Mouse (Mus musculus) gastrocnemius, postnatal 25 days (tissue): ENCODE results near the gene Anxa2. TPM values are rescaled to one million over a fixed set of nuclear protein-coding genes. Genes with fewer than 3 reads are reported as not detected.

Experiments
- DNase-seq: peaks from one replicate; pipeline ENCODE4 v3.0.0; 2022
- long read RNA-seq, 2 experiments: library from polyadenylated mRNA; stranded (forward); transcript quantifications; one replicate each; pipeline ENCODE4 v2.0.0; 2021
- total RNA-seq, 2 experiments: library from RNA; stranded (reverse); gene quantifications; 1 replicate in 1 of 2; 2 replicates in 1 of 2; pipeline ENCODE4 v1.2.3; 2021

Gene Anxa2
- total RNA-seq = 10 to 100 TPM; 52.8 to 74.7 TPM
- long read RNA-seq, experiment 1, transcript Anxa2-201 (13 exons, 1,447 nt) = major isoform, 70 of 79 reads
- long read RNA-seq, experiment 1, partial matches to known transcripts = 8 of 79 reads
- long read RNA-seq, experiment 1, other reads (novel, unspliced or antisense) = 1 of 79 reads
- long read RNA-seq, experiment 2, transcript Anxa2-201 (13 exons, 1,447 nt) = major isoform, 86 of 99 reads
- long read RNA-seq, experiment 2, partial matches to known transcripts = 7 of 99 reads
- long read RNA-seq, experiment 2, other reads (novel, unspliced or antisense) = 6 of 99 reads

DNA sequence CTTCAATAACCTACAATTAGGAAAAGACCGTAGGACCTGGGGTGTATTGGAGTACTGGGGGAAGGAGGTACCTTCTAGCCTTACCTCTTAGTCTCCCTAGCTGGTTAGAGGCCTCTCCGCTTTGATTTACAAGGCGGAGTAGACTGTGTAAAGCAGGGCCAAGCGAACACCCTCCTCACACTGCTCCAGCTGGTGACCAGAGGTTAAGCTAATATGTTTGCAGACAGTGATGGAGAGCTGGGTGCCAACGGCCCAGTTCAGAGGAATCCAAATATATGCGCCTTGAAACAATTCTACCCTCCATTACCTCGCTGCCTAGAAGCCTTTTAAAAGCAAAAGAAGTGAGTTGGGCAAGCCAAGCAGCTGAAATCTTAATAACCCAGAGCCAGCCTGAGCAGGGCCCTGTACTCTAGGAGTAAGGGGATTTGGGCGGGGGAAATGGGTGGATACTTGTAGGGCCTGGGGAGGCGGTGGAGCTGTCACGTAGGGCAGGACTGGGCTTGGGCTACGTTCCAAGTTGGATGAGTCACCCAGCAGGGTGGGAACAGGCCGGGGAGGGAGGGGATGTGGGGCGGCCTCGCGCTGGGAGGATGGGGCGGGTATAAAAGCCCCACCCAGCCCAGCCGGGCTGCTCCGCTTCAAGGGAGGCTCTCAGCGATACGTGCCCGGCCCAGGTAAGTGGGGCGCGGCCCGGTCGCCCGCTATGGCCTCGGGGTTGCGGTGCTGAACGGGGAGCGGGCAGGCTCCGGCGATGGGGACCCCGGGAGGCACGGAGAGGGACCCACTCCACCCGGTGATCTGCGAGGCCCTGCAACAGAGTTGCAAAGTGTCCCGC lies at the start of gene Anxa2:
TSS of gene Anxa2 (plus strand) at position 555 of the 835 bp plus-strand sequence.
- DNase-seq = peak; percentile 90

DNA sequence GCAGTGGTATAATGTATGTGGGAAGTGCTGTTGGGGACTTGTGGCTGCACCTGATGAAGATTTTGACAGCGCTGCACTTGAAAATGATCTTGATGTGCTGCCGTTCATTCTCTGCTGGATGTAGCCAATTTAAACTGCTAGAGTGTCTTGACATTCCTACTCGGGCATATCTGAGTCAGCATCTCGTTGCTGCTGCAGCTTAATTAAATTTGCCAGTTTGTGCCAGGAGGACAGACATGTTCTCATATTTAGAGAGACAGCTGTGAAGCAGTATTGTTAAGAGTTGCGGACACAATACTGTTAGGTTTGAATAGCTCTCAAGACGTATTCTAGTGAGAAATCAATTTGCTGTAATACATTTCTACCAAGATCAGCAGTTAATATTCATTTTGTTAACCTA lies 48.7 kb upstream of the Anxa2 start:
- no peak for DNase-seq

- no peak for DNase-seq
These were observed 33.9 kb upstream of the Anxa2 start for GRCm38 (mm10) chr9:69419476-69419875.

- DNase-seq = no peak
These were observed 22.9 kb upstream of the Anxa2 start for GRCm38 (mm10) chr9:69430531-69430930.

DNA sequence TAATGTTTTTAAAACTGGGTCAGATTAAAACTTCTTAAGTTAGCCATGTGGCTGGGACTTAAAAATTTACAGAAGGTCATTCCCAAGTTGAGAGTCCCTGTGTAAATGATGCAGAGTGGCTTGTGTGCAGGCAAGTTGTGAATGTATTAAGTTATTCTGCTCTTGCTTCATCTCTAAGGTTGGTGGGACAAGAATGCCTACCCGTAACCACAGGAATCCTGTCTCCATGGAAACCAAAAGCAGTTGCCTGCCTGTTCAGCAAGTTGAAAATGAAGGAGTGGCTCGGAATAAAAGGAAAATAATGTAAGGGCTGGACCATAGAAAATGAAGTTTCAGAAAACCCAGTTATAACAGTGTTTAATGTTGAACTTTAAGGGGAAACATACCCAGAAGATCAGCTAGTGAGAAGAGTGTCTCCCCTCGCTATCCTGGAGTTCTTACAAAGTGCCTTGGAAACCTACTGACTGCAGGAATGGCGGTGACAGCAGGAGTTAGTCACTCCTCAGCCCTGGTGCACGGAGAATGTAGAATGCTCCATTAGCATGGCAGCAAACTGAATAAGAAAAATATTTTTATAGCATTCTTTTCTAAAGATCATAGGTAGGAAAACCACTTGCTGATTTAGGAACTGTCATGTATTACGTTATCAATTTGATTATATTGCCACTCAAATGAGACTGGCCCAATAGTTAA lies 21.4 kb upstream of the Anxa2 start:
- DNase-seq = no peak

GRCm38 (mm10) chr9:69435194-69435593 lies 18.2 kb upstream of the Anxa2 start:
- no peak for DNase-seq

DNA sequence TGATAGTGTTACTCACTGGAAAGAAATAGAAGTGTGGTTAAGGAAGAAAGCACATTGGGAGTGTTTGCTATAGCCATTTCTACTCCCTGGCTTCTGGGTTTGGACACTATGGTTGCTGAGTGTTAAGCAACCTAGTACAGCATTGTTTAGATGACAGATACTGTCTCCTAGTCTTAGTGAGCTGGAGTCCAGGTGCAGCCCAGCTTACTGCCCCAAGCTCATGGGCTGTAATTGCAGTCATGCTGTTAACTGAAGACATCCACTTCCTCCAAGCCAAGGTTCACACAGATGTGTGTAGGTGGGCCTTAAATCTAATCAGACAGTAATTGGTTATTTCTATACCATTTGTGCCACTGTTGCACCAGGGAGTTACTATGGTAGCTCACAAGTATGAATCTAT lies 17.8 kb upstream of the Anxa2 start:
- no peak for DNase-seq

DNA sequence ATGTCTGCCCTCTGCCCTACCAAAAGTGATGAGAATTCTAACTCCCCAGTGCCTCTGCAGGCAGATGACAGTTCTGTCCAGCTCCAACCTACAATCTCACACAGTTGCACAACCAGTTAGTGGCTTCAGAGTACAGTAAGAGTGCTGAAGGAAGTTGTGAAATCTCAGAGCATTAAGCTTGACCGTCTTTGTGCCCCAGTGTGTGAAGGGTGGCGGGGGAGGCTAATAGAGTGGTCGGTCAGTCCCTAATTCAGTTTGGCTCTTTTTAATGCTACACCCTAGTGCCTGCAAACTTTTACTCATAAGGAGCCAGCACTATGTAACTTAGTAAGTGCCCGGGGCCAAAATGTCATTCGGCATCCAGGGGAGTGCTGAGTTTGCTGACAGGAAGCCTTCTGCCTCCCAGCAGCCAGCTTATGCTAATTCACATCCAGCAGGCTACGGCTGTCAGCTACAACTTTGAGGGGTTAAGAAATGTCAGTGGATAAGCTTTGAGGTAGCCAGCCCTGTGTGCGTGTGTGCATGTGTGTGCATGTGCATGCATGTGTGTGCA lies 13.5 kb upstream of the Anxa2 start:
- DNase-seq = no peak

- DNase-seq = no peak
These were observed 10.9 kb upstream of the Anxa2 start for GRCm38 (mm10) chr9:69442471-69443038.

DNA sequence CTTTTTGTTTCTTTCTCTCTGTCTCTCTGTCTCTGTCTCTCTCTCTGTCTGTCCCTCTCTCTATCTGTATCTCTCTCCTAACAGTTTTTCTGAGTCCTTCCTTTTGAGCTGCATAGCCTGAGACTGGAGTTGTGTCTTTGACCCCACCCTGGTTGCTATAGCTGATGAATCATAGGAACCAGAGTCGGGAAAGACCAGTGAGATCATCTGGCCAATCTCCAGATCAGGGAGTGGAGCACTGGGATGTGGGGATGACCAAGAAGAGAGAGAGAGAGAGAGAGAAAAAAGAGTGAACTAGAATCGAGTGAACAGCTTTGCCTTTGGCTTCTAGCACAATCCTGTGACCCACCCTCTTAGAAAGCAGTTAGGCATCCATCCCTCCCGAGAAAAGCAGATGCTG lies 10.2 kb upstream of the Anxa2 start:
- DNase-seq = peak; percentile 49

- DNase-seq = no peak
These were observed 4.6 kb upstream of the Anxa2 start for GRCm38 (mm10) chr9:69448801-69449200.

- DNase-seq = no peak
These were observed 2.8 kb upstream of the Anxa2 start for GRCm38 (mm10) chr9:69450636-69451035.

GRCm38 (mm10) chr9:69451886-69452810 lies 1.3 kb upstream of the Anxa2 start:
- no peak for DNase-seq

DNA sequence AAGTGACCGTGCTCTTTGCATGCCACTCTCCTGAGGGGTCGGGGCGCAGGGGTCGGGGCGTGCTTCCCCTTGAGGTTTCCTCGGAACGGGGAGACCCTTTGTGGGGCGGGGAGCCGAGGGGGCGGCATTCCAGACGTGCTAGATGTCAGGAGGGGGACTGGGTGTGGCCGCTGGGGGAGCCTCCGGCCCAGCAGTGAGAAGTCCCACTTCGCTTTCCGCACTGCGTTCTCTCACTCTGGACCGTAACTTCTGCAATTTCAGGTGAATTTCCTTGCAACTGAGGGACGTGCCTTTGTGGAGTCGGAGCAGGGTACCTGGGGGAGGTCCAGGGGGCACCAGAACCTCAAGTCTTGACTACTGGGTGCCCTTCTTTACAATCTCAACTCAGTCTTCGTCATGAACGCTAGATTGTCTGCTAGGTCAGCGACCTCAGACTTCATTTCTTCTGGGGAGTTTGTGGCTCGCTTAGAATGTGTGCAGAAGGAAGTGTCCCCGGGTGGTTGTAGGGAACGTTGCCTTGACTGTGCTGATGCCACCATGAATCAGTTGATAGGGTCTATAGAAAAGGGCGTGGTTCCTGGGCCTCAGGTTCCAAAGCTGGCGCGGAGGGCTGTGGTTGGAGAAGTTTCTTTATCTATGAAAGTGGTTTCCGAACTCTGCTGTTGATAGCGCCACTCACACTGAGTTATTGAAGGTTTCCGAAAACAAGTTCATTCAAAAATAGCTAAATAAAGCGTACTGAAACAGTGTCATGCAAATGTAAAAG lies 664 bp downstream of the Anxa2 start:
- no peak for DNase-seq

DNA sequence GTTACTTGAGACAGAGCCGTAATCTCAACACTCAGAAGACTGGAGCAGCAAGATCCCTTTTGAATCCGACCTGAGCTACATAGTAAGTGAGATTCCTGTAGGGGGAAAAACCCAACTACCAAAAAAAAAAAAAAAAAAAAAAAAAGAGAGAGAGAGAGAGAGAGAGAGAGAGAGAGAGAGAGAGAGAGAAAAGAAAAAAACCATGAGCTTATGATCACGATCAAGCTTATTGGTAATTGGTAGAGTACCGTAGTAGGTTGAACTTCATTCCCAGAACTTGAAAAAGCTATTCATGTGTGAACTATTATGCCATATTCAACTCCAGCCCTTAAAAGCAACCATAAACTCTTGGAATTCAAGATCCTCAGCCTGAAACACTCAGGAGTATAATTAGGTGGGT lies 1.3 kb downstream of the Anxa2 start:
- DNase-seq = no peak

- peak; percentile 29 for DNase-seq
These were observed 2.0 kb downstream of the Anxa2 start for GRCm38 (mm10) chr9:69455391-69455790.

GRCm38 (mm10) chr9:69456406-69457075 lies 3.1 kb downstream of the Anxa2 start:
- no peak for DNase-seq

- no peak for DNase-seq
These were observed 3.7 kb downstream of the Anxa2 start for GRCm38 (mm10) chr9:69457143-69457542.

DNA sequence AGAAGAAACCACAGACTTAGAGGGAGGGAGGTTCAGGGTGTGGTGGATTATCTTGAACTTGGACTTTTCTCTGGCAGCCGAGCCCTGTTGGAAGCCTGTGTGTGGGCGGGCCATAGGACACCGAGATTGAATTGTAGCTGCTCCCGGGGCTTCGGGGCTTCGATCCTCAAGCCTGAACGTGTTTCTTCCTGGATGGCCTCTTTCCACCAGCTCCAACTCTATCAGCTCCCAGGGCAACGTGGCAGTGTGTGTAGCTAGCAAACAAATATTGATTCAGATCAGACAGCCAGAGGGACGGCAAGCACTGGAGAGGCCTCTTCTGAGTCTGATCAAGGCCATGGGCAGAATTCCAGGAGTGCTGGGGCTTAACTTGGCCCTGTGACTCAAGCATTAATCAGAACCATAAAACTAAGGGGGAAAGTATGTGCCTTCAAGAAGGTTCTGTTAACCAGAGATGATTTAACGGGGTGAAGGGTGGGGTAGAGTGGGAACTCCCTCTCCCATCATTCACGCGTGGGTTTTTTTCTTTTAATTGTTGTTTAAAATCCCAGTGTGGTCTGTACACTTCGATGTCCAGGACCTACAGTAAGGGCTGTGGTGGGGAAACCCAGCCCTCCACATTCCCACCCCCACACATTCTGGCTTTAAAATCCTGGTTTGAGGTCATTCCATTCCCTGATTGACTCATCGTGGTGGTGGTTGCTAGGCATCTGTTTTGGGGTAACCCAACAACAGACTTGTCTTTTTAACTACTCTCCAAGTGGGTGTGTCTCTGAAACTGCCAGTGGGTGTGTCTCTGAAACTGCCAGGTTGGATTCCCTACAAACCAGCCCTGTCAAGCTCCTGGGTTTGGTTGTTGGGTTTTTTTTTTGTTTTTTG lies 4.6 kb downstream of the Anxa2 start:
- peak; percentile 77 for DNase-seq
